Mouse (Mus musculus) limb, embryonic 11.5 days (tissue): ENCODE measurements around the gene Celf2. TPM values are rescaled to one million over a fixed set of nuclear protein-coding genes. Genes with fewer than 3 reads are reported as not detected.

Source experiments
- ATAC-seq: fragments of 200-750 bp; cut with Nextera tagmentation; 2 replicates; pipeline ENCODE4 v1.8.0; 2017; ENCODE audit warnings: low read depth; ENCODE audit not compliant: insufficient number of reproducible peaks, low FRiP score, low TSS enrichment
- DNase-seq: peaks from one replicate; pipeline ENCODE4 v3.0.0-alpha.2; 2015; ENCODE audit warnings: low spot score
- H3K27ac ChIP-seq: fragments of 300-500 bp; sonication (generic); replicated peaks from 2 replicates; pipeline ENCODE4 v1.5.1; 2014; ENCODE audit warnings: low read depth, mild to moderate bottlenecking, low read length
- H3K27me3 ChIP-seq: fragments of 300-500 bp; sonication (generic); 2 replicates; pipeline ENCODE4 v1.6.1; 2014; ENCODE audit warnings: mild to moderate bottlenecking, low read length, mixed read lengths; ENCODE audit not compliant: control insufficient read depth, insufficient read depth
- H3K36me3 ChIP-seq: fragments of 300-500 bp; sonication (generic); 2 replicates; pipeline ENCODE4 v1.6.1; 2014; ENCODE audit warnings: mild to moderate bottlenecking, low read length, moderate library complexity, mixed read lengths; ENCODE audit not compliant: control insufficient read depth, insufficient read depth
- H3K4me1 ChIP-seq: fragments of 300-500 bp; sonication (generic); 2 replicates; pipeline ENCODE4 v1.6.1; 2014; ENCODE audit warnings: low read length, mixed read lengths; ENCODE audit not compliant: control insufficient read depth, insufficient read depth
- H3K4me2 ChIP-seq: fragments of 300-500 bp; sonication (generic); 2 replicates; pipeline ENCODE4 v1.6.1; 2014; ENCODE audit warnings: low read depth, mild to moderate bottlenecking, moderate library complexity; ENCODE audit not compliant: severe bottlenecking
- H3K4me3 ChIP-seq: fragments of 300-500 bp; sonication (generic); 2 replicates; pipeline ENCODE4 v1.5.1; 2014; ENCODE audit warnings: low read depth, low read length
- H3K9ac ChIP-seq: fragments of 300-500 bp; sonication (generic); 2 replicates; pipeline ENCODE4 v1.6.1; 2014; ENCODE audit warnings: mild to moderate bottlenecking, low read length
- H3K9me3 ChIP-seq: fragments of 300-500 bp; sonication (generic); 2 replicates; pipeline ENCODE4 v1.6.1; 2016; ENCODE audit warnings: low read length; ENCODE audit not compliant: control insufficient read depth
- WGBS: fragments of 180-500 bp; shearing (Covaris S2); extraction: QIAGEN DNeasy Blood & Tissue Kit; methylation state at CpG from one replicate; pipeline ENCODE4 v1.1.7; 2014; 5-methylcytosine and 5-hydroxymethylcytosine counted together
- polyA plus RNA-seq: library from polyadenylated mRNA; unstranded; fragments of >200 nt; fragmentation: Nextera tagmentation; extraction: Ambion mirVana; gene quantifications from 2 replicates; pipeline ENCODE4 v1.2.1, GENCODE M21; 2014

Celf2 gene
- polyA plus RNA-seq, 1 experiment from 2014 or later: 24.1 TPM

DNA sequence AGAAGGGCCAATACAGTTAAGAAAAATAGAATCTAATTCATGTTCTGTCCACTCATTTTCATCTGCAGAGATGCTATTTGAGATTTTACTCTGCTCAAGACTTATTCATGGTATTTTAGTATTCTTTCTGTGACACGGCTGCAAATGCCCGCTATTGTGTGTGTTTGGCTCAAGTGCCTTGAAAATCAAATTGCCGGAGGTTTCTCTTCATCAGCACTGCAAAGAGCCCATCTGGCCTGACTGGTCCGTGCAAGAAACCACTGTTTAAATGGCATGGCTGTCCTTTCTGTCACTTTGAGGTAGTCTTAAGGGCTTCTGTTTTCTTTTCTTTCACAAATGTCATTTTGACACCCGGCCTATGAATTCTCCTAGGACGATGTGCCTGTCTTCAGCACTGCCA is 540.1 kb downstream of the Celf2 start:
- H3K36me3 ChIP-seq: no peaks in the 10 kb centered on the region
- WGBS: 94% methylated on average over 6 of the region's 6 CpGs
- H3K9ac ChIP-seq: no peak overlapping the region
- no peak overlapping the region for H3K27ac ChIP-seq
- H3K4me2 ChIP-seq: no peak overlapping the region
- H3K4me3 ChIP-seq: no peak overlapping the region
- ATAC-seq (no peak), DNase-seq (no peak)
- no peaks in the 10 kb centered on the region for H3K4me1 ChIP-seq
- no peaks in the 10 kb centered on the region for H3K9me3 ChIP-seq
- no peaks in the 10 kb centered on the region for H3K27me3 ChIP-seq

DNA sequence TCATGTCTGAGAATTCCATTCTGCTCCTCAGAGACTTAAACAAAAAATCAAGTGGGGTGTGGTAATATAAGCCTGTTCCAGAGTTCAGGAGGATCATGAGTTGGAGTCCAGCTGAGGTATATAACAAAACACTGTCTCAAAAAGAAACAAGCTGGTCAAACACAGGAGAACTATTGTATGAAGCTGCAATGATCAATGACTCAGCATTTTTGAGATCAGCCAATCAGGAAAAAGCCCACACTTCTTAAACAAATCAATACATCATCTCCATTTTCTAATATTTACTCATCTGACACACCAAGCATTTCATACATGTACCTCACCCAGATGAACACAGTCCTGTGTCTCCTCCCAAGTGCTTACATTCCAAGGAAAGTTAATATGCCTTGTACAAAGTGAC is 544.1 kb downstream of the Celf2 start:
- Histone ChIP-seq H3K27me3 (no peaks in the 10 kb centered on the region), H3K9ac (no peak overlapping the region), H3K4me2 (no peak overlapping the region), H3K9me3 (no peaks in the 10 kb centered on the region), H3K27ac (no peak overlapping the region), H3K4me1 (no peaks in the 10 kb centered on the region), H3K36me3 (no peaks in the 10 kb centered on the region), H3K4me3 (no peak overlapping the region)
- ATAC-seq (no peak), DNase-seq (no peak)

DNA sequence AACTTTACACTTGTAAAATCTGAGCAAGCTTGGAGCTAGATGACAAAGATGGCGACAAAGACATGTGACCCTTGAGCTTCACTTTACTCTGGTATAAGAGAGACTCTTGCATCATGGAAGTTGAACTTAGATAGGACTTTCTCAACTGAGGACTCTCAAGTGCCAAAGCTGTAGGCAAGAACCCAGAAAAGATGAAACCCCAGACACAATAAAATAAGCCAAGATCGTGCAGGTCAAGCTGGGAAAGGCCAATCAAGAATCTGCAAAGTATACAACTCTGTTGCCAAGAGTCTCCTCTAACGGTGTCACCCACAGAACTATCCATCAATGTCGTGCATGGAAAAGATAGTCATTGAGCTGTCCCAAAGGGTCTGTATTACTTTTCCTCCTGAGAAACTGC is 558.7 kb downstream of the Celf2 start:
- Histone ChIP-seq H3K36me3 (no peaks in the 10 kb centered on the region), H3K9ac (no peak overlapping the region), H3K27ac (no peak overlapping the region), H3K27me3 (no peaks in the 10 kb centered on the region), H3K9me3 (no peaks in the 10 kb centered on the region), H3K4me3 (no peak overlapping the region), H3K4me1 (no peaks in the 10 kb centered on the region), H3K4me2 (no peak overlapping the region)
- no peak for DNase-seq
- 79% methylated on average over 4 of the region's 4 CpGs for WGBS
- no peak for ATAC-seq

DNA sequence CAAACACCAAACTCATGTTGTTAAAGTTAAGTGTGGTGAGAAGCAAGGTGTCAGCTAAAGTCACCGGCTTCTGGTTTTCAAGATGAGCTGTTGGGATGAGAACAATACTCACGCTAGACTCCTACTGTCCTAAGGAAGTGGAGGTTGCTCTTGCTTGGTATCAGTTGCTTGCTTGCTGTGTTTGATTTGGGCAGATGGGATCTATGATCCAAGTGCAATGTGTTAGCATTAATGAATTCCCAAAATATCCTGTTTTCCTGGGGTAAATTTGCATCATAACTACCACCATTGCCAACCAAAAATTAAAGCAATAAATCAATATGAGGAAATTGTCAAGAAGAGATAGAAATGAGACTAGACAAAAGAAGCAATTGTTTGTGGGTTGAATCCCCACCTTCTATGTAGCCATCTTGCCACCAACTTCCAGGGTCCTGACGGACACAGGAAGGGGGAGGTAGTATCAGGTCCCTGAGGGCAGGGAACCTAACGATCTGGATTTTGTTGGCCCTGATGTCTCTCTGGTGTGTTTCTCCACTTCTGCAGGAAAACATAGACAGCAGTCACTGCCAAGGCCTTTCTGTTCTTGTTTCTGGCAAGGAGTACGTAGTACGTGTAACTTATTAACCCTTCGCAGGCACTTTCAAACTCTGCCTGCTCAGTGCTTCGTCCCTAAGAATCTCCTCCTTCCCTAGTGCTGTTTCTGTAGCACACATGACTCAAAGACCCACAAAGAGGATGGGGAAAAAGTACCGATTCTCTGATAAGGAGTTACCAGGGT is 563.5 kb downstream of the Celf2 start:
- no peak for ATAC-seq
- no peak overlapping the region for H3K4me3 ChIP-seq
- H3K36me3 ChIP-seq: no peaks in the 10 kb centered on the region
- H3K9ac ChIP-seq: no peak overlapping the region
- no peaks in the 10 kb centered on the region for H3K4me1 ChIP-seq
- H3K27me3 ChIP-seq: no peaks in the 10 kb centered on the region
- no peak for DNase-seq
- H3K27ac ChIP-seq: no peak overlapping the region
- H3K9me3 ChIP-seq: no peaks in the 10 kb centered on the region
- H3K4me2 ChIP-seq: no peak overlapping the region
- 75% methylated on average over 9 of the region's 9 CpGs for WGBS

DNA sequence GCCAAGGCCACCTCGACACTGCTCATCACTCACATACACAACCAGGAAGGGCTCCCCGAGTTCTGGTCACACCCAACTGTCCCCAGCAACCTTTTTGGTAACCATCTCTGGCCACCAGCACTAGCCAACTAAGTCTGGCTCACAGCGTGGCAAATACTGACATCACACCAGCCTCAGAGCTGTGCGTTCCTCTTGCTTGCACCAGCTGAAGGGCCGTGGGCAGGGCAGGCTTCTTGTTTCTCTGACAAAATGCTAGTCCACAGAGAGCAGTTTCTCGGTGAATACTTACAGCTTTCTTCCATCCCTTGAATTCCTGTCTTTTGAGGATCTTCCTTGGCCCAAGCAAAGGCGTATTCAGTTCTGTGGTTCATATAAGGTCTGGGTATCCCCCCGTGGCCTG is 565.7 kb downstream of the Celf2 start:
- Histone ChIP-seq H3K27me3 (no peaks in the 10 kb centered on the region), H3K4me2 (no peak overlapping the region), H3K36me3 (no peaks in the 10 kb centered on the region), H3K9ac (no peak overlapping the region), H3K4me1 (no peaks in the 10 kb centered on the region), H3K4me3 (no peak overlapping the region), H3K9me3 (no peaks in the 10 kb centered on the region), H3K27ac (no peak overlapping the region)
- 73% methylated on average over 8 of the region's 8 CpGs for WGBS
- DNase-seq: no peak
- ATAC-seq: no peak

DNA sequence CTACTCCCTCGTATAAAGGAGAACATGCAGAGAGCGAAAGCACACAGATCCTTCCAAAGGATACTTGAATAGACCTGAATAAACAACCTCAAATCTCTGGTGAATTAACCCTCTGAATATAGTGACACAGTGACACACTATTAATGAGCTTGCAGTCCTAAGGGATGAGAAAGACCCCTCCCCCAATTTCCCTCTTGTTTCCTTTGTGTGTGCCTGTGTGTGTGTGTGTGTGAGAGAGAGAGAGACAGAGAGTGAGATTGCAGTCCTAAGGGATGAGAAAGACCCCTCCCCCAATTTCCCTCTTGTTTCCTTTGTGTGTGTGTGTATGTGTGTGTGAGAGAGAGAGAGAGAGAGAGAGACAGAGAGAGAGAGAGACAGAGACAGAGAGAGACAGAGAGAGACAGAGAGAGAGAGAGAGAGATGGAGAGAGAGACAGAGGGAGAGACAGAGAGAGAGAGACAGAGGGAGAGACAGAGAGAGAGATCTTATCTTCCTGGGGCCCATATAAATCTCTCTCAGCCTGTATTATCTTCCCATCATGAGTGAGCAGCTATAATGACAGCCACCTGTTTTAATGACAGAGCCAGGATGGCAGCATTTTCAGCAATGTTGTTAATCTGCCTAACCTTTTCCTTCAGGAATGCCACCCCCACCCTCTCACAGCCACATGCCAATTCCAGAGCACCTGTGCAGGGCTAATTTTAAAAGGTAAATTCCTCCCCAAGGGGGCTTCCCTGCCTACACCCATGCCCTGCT is 566.5 kb downstream of the Celf2 start:
- no peak overlapping the region for H3K27ac ChIP-seq

DNA sequence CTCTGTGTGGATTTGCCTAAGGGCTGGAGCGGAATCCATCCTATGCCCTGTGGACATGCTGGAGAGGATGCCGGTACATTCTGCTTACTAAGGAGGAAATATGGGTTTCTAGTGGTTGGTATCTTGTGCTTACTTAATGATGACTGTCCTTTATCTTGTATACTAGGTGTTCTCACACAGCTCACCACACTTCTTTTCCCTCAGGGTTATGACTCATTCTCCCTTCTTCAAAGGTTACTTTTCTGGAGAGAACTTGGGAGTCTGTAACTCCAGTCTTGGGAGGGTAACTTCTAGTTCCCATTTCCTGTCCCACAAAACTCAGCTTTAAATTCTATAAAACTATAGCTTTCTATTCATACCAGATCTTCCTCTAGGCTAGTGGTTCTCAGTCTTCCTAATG is 570.2 kb downstream of the Celf2 start:
- Histone ChIP-seq H3K9me3 (no peaks in the 10 kb centered on the region), H3K9ac (no peak overlapping the region), H3K4me3 (no peak overlapping the region), H3K36me3 (no peaks in the 10 kb centered on the region), H3K27me3 (no peaks in the 10 kb centered on the region), H3K27ac (no peak overlapping the region), H3K4me1 (no peaks in the 10 kb centered on the region), H3K4me2 (no peak overlapping the region)
- ATAC-seq (no peak), DNase-seq (no peak)
- 88% methylated on average over 2 of the region's 2 CpGs for WGBS

More for the DNA sequence above, 566.5 kb downstream of the Celf2 start:
- DNase-seq (no peak), ATAC-seq (no peak)
- Histone ChIP-seq H3K4me2 (no peak overlapping the region), H3K36me3 (no peaks in the 10 kb centered on the region), H3K4me3 (no peak overlapping the region), H3K9ac (no peak overlapping the region), H3K27me3 (no peaks in the 10 kb centered on the region), H3K9me3 (no peaks in the 10 kb centered on the region), H3K4me1 (no peaks in the 10 kb centered on the region)
- WGBS: 82% methylated on average over 2 of the region's 2 CpGs

DNA sequence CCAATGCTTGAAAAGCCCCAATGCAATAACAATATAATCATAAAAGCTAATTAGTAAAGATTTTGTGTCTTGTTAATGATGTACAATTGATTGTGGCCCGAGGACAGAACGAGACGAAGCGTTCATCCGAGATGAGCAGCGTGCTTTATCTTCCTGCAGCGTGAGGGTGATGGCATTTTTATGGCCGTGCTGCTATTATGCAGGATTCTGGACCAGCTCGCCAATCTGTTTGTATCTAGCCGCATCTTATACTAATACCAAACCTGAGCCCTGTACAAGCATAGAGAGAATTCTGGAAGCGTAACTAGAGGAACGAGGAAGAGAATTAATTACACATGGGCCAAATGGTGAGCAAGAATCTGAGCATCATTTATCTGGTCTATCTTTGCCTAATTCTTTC is 576.2 kb downstream of the Celf2 start:
- DNase-seq: no peak

More for the DNA sequence above, 576.2 kb downstream of the Celf2 start:
- Histone ChIP-seq H3K4me2 (no peak overlapping the region), H3K4me1 (no peaks in the 10 kb centered on the region), H3K9ac (no peak overlapping the region), H3K27me3 (no peaks in the 10 kb centered on the region), H3K9me3 (no peaks in the 10 kb centered on the region), H3K27ac (no peak overlapping the region), H3K4me3 (no peak overlapping the region), H3K36me3 (no peaks in the 10 kb centered on the region)
- ATAC-seq: no peak
- 34% methylated on average over 12 of the region's 12 CpGs for WGBS
